Mouse (Mus musculus) hindbrain, embryonic 11.5 days (tissue): ENCODE measurements around the gene Tmem41a. TPM values are rescaled to one million over a fixed set of nuclear protein-coding genes. Genes with fewer than 3 reads are reported as not detected.
A peak's percentile ranks its signal among the peaks of the same experiment; 100 is the strongest.
"Not testable (repeated sequence)": the region's sequence is repeated elsewhere in the genome, so short reads cannot be mapped to it uniquely, and the experiment has no call there.

Experiments
- ATAC-seq: fragments of 200-750 bp; cut with Nextera tagmentation; 2 replicates; pipeline ENCODE4 v1.8.0; 2017; ENCODE audit warnings: mild to moderate bottlenecking, moderate TSS enrichment, moderate library complexity; ENCODE audit not compliant: low FRiP score
- DNase-seq: peaks from one replicate; pipeline ENCODE4 v3.0.0-alpha.2; 2015; ENCODE audit warnings: low spot score
- H3K27ac ChIP-seq: fragments of 300-500 bp; sonication (generic); 2 replicates; pipeline ENCODE4 v1.5.1; 2014; ENCODE audit warnings: mild to moderate bottlenecking, low read depth, low read length
- H3K27me3 ChIP-seq: fragments of 300-500 bp; sonication (generic); 2 replicates; pipeline ENCODE4 v1.6.1; 2014; ENCODE audit warnings: mild to moderate bottlenecking, low read length, moderate library complexity, mixed read lengths; ENCODE audit not compliant: control insufficient read depth, insufficient read depth
- H3K36me3 ChIP-seq: fragments of 300-500 bp; sonication (generic); 2 replicates; pipeline ENCODE4 v1.6.1; 2014; ENCODE audit warnings: mild to moderate bottlenecking, low read length, moderate library complexity, mixed read lengths; ENCODE audit not compliant: control insufficient read depth, insufficient read depth
- H3K4me1 ChIP-seq: fragments of 300-500 bp; sonication (generic); replicated peaks from 2 replicates; pipeline ENCODE4 v1.6.1; 2014; ENCODE audit warnings: low read length, mixed read lengths; ENCODE audit not compliant: control insufficient read depth, insufficient read depth
- H3K4me2 ChIP-seq: fragments of 300-500 bp; sonication (generic); replicated peaks from 2 replicates; pipeline ENCODE4 v1.6.1; 2014; ENCODE audit warnings: mild to moderate bottlenecking, low read depth, low read length
- H3K4me3 ChIP-seq: fragments of 300-500 bp; sonication (generic); 2 replicates; pipeline ENCODE4 v1.5.1; 2014; ENCODE audit warnings: low read depth, low read length
- H3K9ac ChIP-seq: fragments of 300-500 bp; sonication (generic); 2 replicates; pipeline ENCODE4 v1.6.1; 2014; ENCODE audit warnings: low read depth, low read length
- H3K9me3 ChIP-seq: fragments of 300-500 bp; sonication (generic); 2 replicates; pipeline ENCODE4 v1.6.1; 2016; ENCODE audit warnings: low read length; ENCODE audit not compliant: control insufficient read depth
- WGBS: fragments of 180-500 bp; shearing (Covaris S2); extraction: QIAGEN DNeasy Blood & Tissue Kit; methylation state at CpG from one replicate; pipeline ENCODE4 v1.1.7; 2014; 5-methylcytosine and 5-hydroxymethylcytosine counted together
- polyA plus RNA-seq: library from polyadenylated mRNA; unstranded; fragments of >200 nt; fragmentation: Nextera tagmentation; extraction: Ambion mirVana; gene quantifications from 2 replicates; pipeline ENCODE4 v1.2.1, GENCODE M21; 2014

Tmem41a gene
- polyA plus RNA-seq, result 42.5 and 45.4 TPM in 2 replicates

DNA sequence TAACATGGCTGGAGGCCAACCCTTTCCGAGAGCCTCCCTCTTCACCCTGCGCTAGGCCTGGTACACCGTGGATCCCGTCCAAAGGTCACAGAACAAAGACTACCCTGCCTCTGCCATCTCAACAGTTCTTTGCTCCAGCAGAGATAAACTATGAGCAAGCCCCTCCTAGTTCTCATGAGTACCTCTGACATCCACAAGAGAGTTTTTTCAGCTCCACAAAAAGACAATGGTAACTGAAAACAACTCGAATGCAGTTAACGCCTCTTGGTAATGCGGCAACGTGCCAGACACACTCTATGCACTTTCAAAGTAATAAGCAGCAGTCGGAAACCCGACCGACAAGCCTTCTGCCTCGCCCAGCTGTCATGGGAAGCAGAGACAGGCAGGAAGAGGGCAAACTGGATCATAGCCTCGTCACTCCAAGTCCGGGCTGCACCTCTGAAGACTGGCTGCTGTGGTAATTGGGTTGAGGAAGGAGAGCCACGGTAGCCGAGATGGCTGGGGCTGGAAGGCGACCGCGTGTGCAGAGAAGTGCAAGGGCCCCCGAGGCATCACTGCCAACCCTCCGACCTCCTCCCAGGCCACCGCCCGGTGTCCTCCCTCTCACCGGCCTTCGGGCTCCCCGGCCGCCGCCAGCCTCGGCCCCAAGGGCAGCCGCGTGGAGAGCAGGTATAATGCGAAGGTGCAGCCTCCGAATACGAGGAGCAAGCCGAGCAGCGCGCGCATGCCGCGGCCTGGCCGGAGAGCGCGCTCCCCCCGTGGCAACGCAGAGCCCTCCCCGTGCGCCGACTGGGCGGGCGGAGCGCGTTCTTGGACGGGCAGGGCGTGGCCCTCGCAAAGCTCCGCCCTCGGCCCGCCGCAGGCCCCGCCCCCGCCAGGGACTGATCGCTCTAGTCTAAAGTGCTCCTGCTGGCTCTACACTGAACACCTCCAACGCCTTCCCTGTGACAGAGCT lies at the start of gene Tmem41a:
TSS of gene Tmem41a (minus strand) at position 792 of the 955 bp plus-strand sequence.
- H3K36me3 ChIP-seq, result no peaks in the 10 kb centered on the region
- H3K27ac ChIP-seq, result no peak within 1 kb of the TSS
- H3K27me3 ChIP-seq, result no peaks in the 10 kb centered on the region
- peak; percentile 97 for ATAC-seq
- H3K4me3 ChIP-seq, result peak within 1 kb of the TSS; percentile 61
- H3K4me1 ChIP-seq, result no peaks in the 10 kb centered on the region; the same call in 1 of the 2 replicates
- 1% methylated on average over 57 of the region's 63 CpGs for WGBS
- DNase-seq, result peak; percentile 92
- H3K9ac ChIP-seq, result peak within 1 kb of the TSS; percentile 61
- H3K4me2 ChIP-seq, result peak within 1 kb of the TSS; percentile 60
- H3K9me3 ChIP-seq, result no peaks in the 10 kb centered on the region

DNA sequence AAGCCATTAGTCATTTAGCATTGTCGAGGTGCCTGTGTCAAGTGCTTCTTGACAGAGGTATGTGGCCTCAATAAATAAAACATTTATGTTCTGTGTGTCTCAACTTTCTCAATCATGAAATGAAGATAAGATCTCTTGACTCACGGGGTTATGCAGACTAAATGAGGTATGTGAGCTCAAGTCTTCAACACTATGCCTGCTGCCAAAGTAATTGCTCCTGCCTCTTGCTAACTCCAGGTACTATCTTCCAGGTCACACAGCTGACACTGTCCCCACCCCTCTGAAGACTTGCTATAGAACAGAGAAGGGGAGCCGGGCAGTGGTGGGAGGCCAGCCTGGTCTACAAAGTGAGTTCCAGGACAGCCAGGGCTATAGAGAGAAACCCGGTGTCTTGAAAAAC lies 49.0 kb upstream of the Tmem41a start:
- 63% methylated on average over 4 of the region's 4 CpGs for WGBS
- Histone ChIP-seq H3K36me3 (no peaks in the 10 kb centered on the region), H3K27ac (no peak overlapping the region), H3K27me3 (no peaks in the 10 kb centered on the region), H3K4me1 (no peaks in the 10 kb centered on the region), H3K9me3 (no peaks in the 10 kb centered on the region), H3K9ac (no peak overlapping the region), H3K4me3 (no peak overlapping the region), H3K4me2 (no peak overlapping the region)
- ATAC-seq (no peak), DNase-seq (no peak)

GRCm38 (mm10) chr16:21995304-21995703 lies 48.0 kb upstream of the Tmem41a start, which contains the start of gene Liph:
Gene Liph, minus strand, starts transcription at chr16:21995663.
- H3K36me3 ChIP-seq, result no peaks in the 10 kb centered on the region
- no peaks in the 10 kb centered on the region for H3K9me3 ChIP-seq
- 11% methylated on average over 16 of the region's 16 CpGs for WGBS
- H3K4me3 ChIP-seq, result no peak within 1 kb of the TSS; the same call in 1 of the 2 replicates
- ATAC-seq (peak; percentile 43; the same call in 1 of the 2 replicates), DNase-seq (peak; percentile 57)
- no peaks in the 10 kb centered on the region for H3K27me3 ChIP-seq
- peak within 1 kb of the TSS; percentile 24; the same call in 1 of the 2 replicates for H3K9ac ChIP-seq
- peak within 1 kb of the TSS; percentile 32 for H3K4me2 ChIP-seq
- no peak within 1 kb of the TSS for H3K27ac ChIP-seq
- H3K4me1 ChIP-seq, result no peaks in the 10 kb centered on the region

DNA sequence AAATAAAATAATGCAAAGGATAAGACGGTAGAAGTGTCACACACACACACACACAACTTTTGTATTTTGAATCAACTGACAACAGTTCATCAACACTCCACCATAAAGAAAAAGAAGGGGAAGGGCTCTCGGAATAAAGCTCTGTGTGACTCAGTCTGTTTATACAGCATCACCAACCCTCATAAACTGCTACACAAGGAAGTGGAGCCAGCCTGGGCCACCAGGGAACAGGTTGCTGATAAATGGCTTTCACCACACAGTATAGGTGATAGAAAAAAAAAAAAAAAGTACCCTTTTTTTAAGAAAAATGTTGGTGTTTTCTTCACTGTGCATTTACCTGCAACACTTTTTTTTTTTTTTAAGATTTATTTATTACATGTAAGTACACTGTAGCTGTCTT lies 44.4 kb upstream of the Tmem41a start:
- Histone ChIP-seq H3K4me3 (no peak overlapping the region), H3K36me3 (no peaks in the 10 kb centered on the region), H3K9ac (no peak overlapping the region), H3K9me3 (no peaks in the 10 kb centered on the region), H3K4me2 (no peak overlapping the region), H3K27ac (no peak overlapping the region), H3K27me3 (no peaks in the 10 kb centered on the region), H3K4me1 (no peaks in the 10 kb centered on the region)
- no peak for DNase-seq
- WGBS, result 91% methylated on average over 2 of the region's 2 CpGs
- ATAC-seq, result no peak

- H3K9ac ChIP-seq, H3K36me3 ChIP-seq, H3K27me3 ChIP-seq, DNase-seq, H3K4me2 ChIP-seq, H3K27ac ChIP-seq, ATAC-seq, H3K9me3 ChIP-seq, H3K4me3 ChIP-seq, H3K4me1 ChIP-seq: not testable (repeated sequence)
These were observed 43.5 kb upstream of the Tmem41a start for GRCm38 (mm10) chr16:21990893-21991292.

DNA sequence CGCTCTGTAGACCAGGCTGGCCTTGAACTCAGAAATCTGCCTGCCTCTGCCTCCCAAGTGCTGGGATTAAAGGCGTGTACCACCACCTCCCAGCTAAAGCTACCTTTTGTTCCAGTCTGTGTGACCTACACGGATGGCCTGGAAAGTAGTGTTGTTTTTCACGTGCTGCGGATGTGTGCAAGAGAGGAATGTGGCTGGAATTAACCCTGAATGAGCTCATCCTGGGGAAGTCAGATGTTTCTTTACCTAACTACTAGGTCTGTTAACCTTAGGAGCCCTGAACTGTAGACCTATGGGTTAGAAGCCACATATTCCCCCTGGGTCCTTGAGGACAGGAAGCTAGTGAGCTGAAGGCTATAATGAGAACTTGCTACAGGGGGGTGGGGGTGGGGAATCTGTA lies 40.6 kb upstream of the Tmem41a start:
- no peak overlapping the region for H3K9ac ChIP-seq
- H3K36me3 ChIP-seq, result no peaks in the 10 kb centered on the region
- H3K4me1 ChIP-seq, result no peaks in the 10 kb centered on the region
- WGBS, result 60% methylated on average over 5 of the region's 5 CpGs
- H3K9me3 ChIP-seq, result no peaks in the 10 kb centered on the region
- no peaks in the 10 kb centered on the region for H3K27me3 ChIP-seq
- H3K27ac ChIP-seq, result no peak overlapping the region
- no peak for DNase-seq
- no peak overlapping the region for H3K4me2 ChIP-seq
- ATAC-seq, result no peak
- H3K4me3 ChIP-seq, result no peak overlapping the region

DNA sequence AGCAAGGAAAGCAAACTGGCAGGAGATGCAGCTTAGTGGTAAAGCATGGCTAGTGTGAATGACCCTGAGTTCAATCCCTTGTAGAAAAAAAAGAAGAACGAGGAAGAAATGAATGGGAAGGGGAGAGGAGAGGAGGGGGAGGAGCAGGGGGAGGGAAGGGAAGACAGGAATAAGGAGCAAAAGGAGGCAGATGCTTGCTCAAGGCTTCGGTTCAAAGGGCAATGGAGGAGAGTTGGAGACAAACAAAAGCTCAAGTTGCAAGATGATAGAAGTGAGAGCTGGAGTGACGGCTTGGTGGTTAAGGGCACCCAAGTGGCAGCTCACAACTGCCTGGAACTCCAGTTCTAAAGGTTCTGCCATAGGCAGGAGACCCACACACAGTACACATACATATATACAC lies 38.8 kb upstream of the Tmem41a start:
- DNase-seq (no peak), ATAC-seq (no peak)

GRCm38 (mm10) chr16:21984091-21984490 lies 36.7 kb upstream of the Tmem41a start:
- Histone ChIP-seq H3K9me3 (no peaks in the 10 kb centered on the region), H3K4me1 (no peaks in the 10 kb centered on the region), H3K4me3 (no peak overlapping the region), H3K9ac (no peak overlapping the region), H3K27me3 (no peaks in the 10 kb centered on the region), H3K27ac (no peak overlapping the region), H3K36me3 (no peaks in the 10 kb centered on the region), H3K4me2 (no peak overlapping the region)
- WGBS, result 84% methylated on average over 12 of the region's 12 CpGs
- no peak for DNase-seq
- ATAC-seq, result no peak

More for the DNA sequence above, 38.8 kb upstream of the Tmem41a start:
- H3K9ac ChIP-seq, result no peak overlapping the region
- no peaks in the 10 kb centered on the region for H3K27me3 ChIP-seq
- H3K36me3 ChIP-seq, result no peaks in the 10 kb centered on the region
- H3K4me3 ChIP-seq, result no peak overlapping the region
- no peak overlapping the region for H3K27ac ChIP-seq
- WGBS, result 35% methylated on average over 3 of the region's 3 CpGs
- no peak overlapping the region for H3K4me2 ChIP-seq
- no peaks in the 10 kb centered on the region for H3K9me3 ChIP-seq
- no peaks in the 10 kb centered on the region for H3K4me1 ChIP-seq

GRCm38 (mm10) chr16:21983581-21983980 lies 36.2 kb upstream of the Tmem41a start:
- H3K9me3 ChIP-seq, result no peaks in the 10 kb centered on the region
- no peak overlapping the region for H3K4me2 ChIP-seq
- no peak overlapping the region for H3K9ac ChIP-seq
- no peaks in the 10 kb centered on the region for H3K27me3 ChIP-seq
- ATAC-seq, result no peak
- H3K4me1 ChIP-seq, result no peaks in the 10 kb centered on the region
- H3K27ac ChIP-seq, result no peak overlapping the region
- no peak overlapping the region for H3K4me3 ChIP-seq
- WGBS, result 93% methylated on average over 4 of the region's 4 CpGs
- H3K36me3 ChIP-seq, result no peaks in the 10 kb centered on the region
- no peak for DNase-seq
